In genomic region chr4:109126834-109127564, GRCm38 (mm10) we compare ENCODE assay signal across 13 mouse cellular contexts.
DNase-seq lines count a peak whose midpoint lies in the region; ATAC-seq and TF ChIP-seq lines count a peak whose summit lies in the region.
"Had no signal": no experiment of that assay in that cellular context is flagged by ENCODE, and none has a peak within 500 bp of the region (broad histone marks: within the 10 kb centered on the region; RNA-seq: fewer than 3 reads in every experiment).

No protein-coding gene starts in this region.

- ATAC-seq in hindbrain, embryonic 16.5 days, result 0 out of 2 replicates have a peak, but pooled peaks have one; percentile 53
- ATAC-seq in hindbrain, embryonic 12.5 days (ENCODE audit: low FRiP score), result no peak
- peak; percentile 44; the same call in 1 of the 2 replicates for ATAC-seq in forebrain, postnatal 0 days
- peak; percentile 28; the same call in 1 of the 2 replicates for ATAC-seq in neural tube, embryonic 15.5 days (ENCODE audit: low FRiP score)
- ATAC-seq: activated CD4-positive, CD25-positive, alpha-beta regulatory T cell, adult 4 months had no signal

- H3K4me2 ChIP-seq in hindbrain, embryonic 16.5 days (ENCODE audit: low read length), result no peak overlapping the region
- H3K4me2 ChIP-seq in hindbrain, embryonic 12.5 days (replicated peaks), result no peak overlapping the region
- no peak overlapping the region for H3K4me2 ChIP-seq in forebrain, postnatal 0 days (ENCODE audit: low read depth)
- no peak overlapping the region for H3K4me2 ChIP-seq in neural tube, embryonic 15.5 days
- H3K4me2 ChIP-seq: limb, embryonic 15.5 days had no signal

- no peak overlapping the region for H3K9ac ChIP-seq in hindbrain, embryonic 16.5 days (ENCODE audit: low read depth, low read length)
- H3K9ac ChIP-seq in hindbrain, embryonic 12.5 days, result no peak overlapping the region
- H3K9ac ChIP-seq in forebrain, postnatal 0 days, result no peak overlapping the region
- H3K9ac ChIP-seq in neural tube, embryonic 15.5 days (replicated peaks), result no peak overlapping the region
- H3K9ac ChIP-seq: limb, embryonic 15.5 days had no signal

- no peak for TF ChIP-seq CTCF in forebrain, postnatal 0 days (IDR thresholded peaks at IDR 0.05; ENCODE audit: low read depth)

- peaks cover 3% of the 10 kb centered on the region for H3K36me3 ChIP-seq in hindbrain, embryonic 16.5 days (ENCODE audit: control insufficient read depth, insufficient read depth, low read length)
- peaks cover 4% of the 10 kb centered on the region; the same call in 1 of the 2 replicates for H3K36me3 ChIP-seq in hindbrain, embryonic 12.5 days
- no peaks in the 10 kb centered on the region for H3K36me3 ChIP-seq in forebrain, postnatal 0 days (ENCODE audit: insufficient read depth)
- H3K36me3 ChIP-seq in neural tube, embryonic 15.5 days, result no peaks in the 10 kb centered on the region
- H3K36me3 ChIP-seq: limb, embryonic 15.5 days had no signal

- no peaks in the 10 kb centered on the region for H3K9me3 ChIP-seq in hindbrain, embryonic 16.5 days (ENCODE audit: control insufficient read depth, low read length)
- H3K9me3 ChIP-seq in hindbrain, embryonic 12.5 days (replicated peaks), result no peaks in the 10 kb centered on the region
- no peaks in the 10 kb centered on the region for H3K9me3 ChIP-seq in forebrain, postnatal 0 days (ENCODE audit: low read length)
- H3K9me3 ChIP-seq in neural tube, embryonic 15.5 days (replicated peaks), result no peaks in the 10 kb centered on the region
- H3K9me3 ChIP-seq: limb, embryonic 15.5 days had no signal

- H3K27me3 ChIP-seq in hindbrain, embryonic 16.5 days (replicated peaks; ENCODE audit: control insufficient read depth, insufficient read depth, low read length), result no peaks in the 10 kb centered on the region
- no peaks in the 10 kb centered on the region for H3K27me3 ChIP-seq in hindbrain, embryonic 12.5 days
- H3K27me3 ChIP-seq in forebrain, postnatal 0 days (ENCODE audit: insufficient read depth, low read length), result no peaks in the 10 kb centered on the region
- H3K27me3 ChIP-seq in neural tube, embryonic 15.5 days (replicated peaks), result no peaks in the 10 kb centered on the region
- H3K27me3 ChIP-seq: limb, embryonic 15.5 days had no signal

- H3K4me3 ChIP-seq in hindbrain, embryonic 16.5 days (ENCODE audit: low read length), result no peak overlapping the region
- H3K4me3 ChIP-seq in hindbrain, embryonic 12.5 days, result no peak overlapping the region
- H3K4me3 ChIP-seq in forebrain, postnatal 0 days (ENCODE audit: low read depth, low read length), result no peak overlapping the region
- no peak overlapping the region for H3K4me3 ChIP-seq in neural tube, embryonic 15.5 days (replicated peaks)
- H3K4me3 ChIP-seq: limb, embryonic 15.5 days had no signal

- H3K4me1 ChIP-seq in hindbrain, embryonic 16.5 days (ENCODE audit: control insufficient read depth, insufficient read depth, low read depth, low read length), result peaks cover 3% of the 10 kb centered on the region; the same call in 1 of the 2 replicates
- H3K4me1 ChIP-seq in hindbrain, embryonic 12.5 days, result peaks cover 5% of the 10 kb centered on the region
- H3K4me1 ChIP-seq in forebrain, postnatal 0 days (ENCODE audit: insufficient read depth), result no peaks in the 10 kb centered on the region
- peaks cover 3% of the 10 kb centered on the region; the same call in 1 of the 2 replicates for H3K4me1 ChIP-seq in neural tube, embryonic 15.5 days

- DNase-seq in adrenal gland, postnatal 25 days, result peak; percentile 42
- no peak for DNase-seq in forebrain, postnatal 0 days
- no peak for DNase-seq in ovary, postnatal 14 days (ENCODE audit: low spot score)
- DNase-seq in left cerebral cortex, adult 11 months (ENCODE audit: low spot score), result no peak
- DNase-seq: cerebellum, adult 8-10 months; kidney, adult 8-10 months; layer of hippocampus, adult 9-11 months; lung, postnatal 10 days had no signal

- 49% methylated on average over 10 of the region's 10 CpGs for WGBS in hindbrain, embryonic 16.5 days
- WGBS in hindbrain, embryonic 12.5 days, result 61% methylated on average over 10 of the region's 10 CpGs
- WGBS in forebrain, postnatal 0 days, result 34% methylated on average over 10 of the region's 10 CpGs
- WGBS in neural tube, embryonic 15.5 days, result 44% methylated on average over 10 of the region's 10 CpGs

- no peak overlapping the region for H3K27ac ChIP-seq in hindbrain, embryonic 16.5 days (ENCODE audit: low read depth, low read length)
- no peak overlapping the region for H3K27ac ChIP-seq in hindbrain, embryonic 12.5 days
- no peak overlapping the region for H3K27ac ChIP-seq in forebrain, postnatal 0 days (ENCODE audit: low read depth, low read length)
- no peak overlapping the region; the same call in 1 of the 2 replicates for H3K27ac ChIP-seq in neural tube, embryonic 15.5 days (replicated peaks)
- H3K27ac ChIP-seq: limb, embryonic 15.5 days had no signal
